Mouse (Mus musculus): ENCODE measurements at regions not wholly inside any gene's neighbourhood (a gene's known extent, or its start where the extent isn't known, plus 50 kb on each side); places are given as distances from the start of the nearest gene placed in this dataset.

DNA sequence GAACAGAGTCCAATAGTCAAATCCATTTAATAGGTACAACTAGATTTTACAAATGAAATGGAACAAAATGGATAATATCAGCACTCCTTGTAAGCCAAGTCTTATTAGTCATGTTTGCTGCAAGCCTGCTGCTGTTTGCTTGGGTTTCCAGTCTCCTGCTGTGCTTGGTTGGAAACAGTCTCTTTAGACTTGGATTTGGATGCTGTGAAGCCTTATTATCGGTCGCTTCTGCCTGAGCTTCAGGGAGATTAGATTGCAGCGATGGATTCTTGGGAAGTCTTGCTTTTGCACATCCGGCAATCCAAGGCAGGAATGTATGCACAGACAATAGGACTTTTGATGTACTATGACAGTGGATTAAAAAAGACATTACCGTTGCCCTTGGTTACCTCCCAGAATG is 57.3 kb upstream of the Fam174b start:
- TF ChIP-seq POLR2A (IDR thresholded peaks at IDR 0.05; ENCODE audit: low read depth, low read length) (no peak), CTCF (conservative IDR thresholded peaks at IDR 0.05 in 1 of 2, IDR thresholded peaks at IDR 0.05 in 1 of 2; ENCODE audit: low read depth in 2 of 2, low read length in 2 of 2) (no peak), JUND (conservative IDR thresholded peaks at IDR 0.05; ENCODE audit: low read depth, low read length) (no peak)

All from CH12.LX (cell line).